Mouse (Mus musculus) Muller cell, postnatal 12 days (primary cell): ENCODE results near the gene Ttll1.

Experiments used
- DNase-seq: peaks from one replicate; pipeline ENCODE4 v3.0.0-alpha.2; 2015; ENCODE audit errors: inconsistent ontology term

The Ttll1 gene

GRCm38 (mm10) chr15:83457541-83457940 lies 53.2 kb downstream of the Ttll1 start:
- no peak for DNase-seq

GRCm38 (mm10) chr15:83455637-83456036 lies 55.1 kb downstream of the Ttll1 start:
- no peak for DNase-seq

GRCm38 (mm10) chr15:83455034-83455433 lies 55.7 kb downstream of the Ttll1 start:
- DNase-seq: no peak

GRCm38 (mm10) chr15:83454419-83454818 lies 56.3 kb downstream of the Ttll1 start:
- DNase-seq: no peak

GRCm38 (mm10) chr15:83453879-83454278 lies 56.8 kb downstream of the Ttll1 start:
- no peak for DNase-seq

GRCm38 (mm10) chr15:83452219-83452760 lies 58.4 kb downstream of the Ttll1 start:
- DNase-seq: no peak

GRCm38 (mm10) chr15:83451621-83452210 lies 59.0 kb downstream of the Ttll1 start:
- DNase-seq: peak; percentile 82

- DNase-seq: no peak
These were observed 60.7 kb downstream of the Ttll1 start for GRCm38 (mm10) chr15:83450007-83450406.

- no peak for DNase-seq
These were observed 62.0 kb downstream of the Ttll1 start for GRCm38 (mm10) chr15:83448646-83449045.

GRCm38 (mm10) chr15:83447791-83448544 lies 62.7 kb downstream of the Ttll1 start:
- no peak for DNase-seq

GRCm38 (mm10) chr15:83445908-83446307 lies 64.8 kb downstream of the Ttll1 start:
- no peak for DNase-seq

- no peak for DNase-seq
These were observed 65.3 kb downstream of the Ttll1 start for GRCm38 (mm10) chr15:83445383-83445782.

GRCm38 (mm10) chr15:83444425-83444824 lies 66.3 kb downstream of the Ttll1 start:
- DNase-seq: no peak

GRCm38 (mm10) chr15:83442495-83443037 lies 68.1 kb downstream of the Ttll1 start:
- no peak for DNase-seq

GRCm38 (mm10) chr15:83440726-83441125 lies 70.0 kb downstream of the Ttll1 start:
- peak; percentile 80 for DNase-seq

- no peak for DNase-seq
These were observed 74.2 kb downstream of the Ttll1 start for GRCm38 (mm10) chr15:83436541-83436940.

GRCm38 (mm10) chr15:83435324-83436090 lies 75.2 kb downstream of the Ttll1 start:
- peak; percentile 64 for DNase-seq

- DNase-seq: no peak
These were observed 76.0 kb downstream of the Ttll1 start for GRCm38 (mm10) chr15:83434692-83435091.
